Mouse (Mus musculus): ENCODE data around the gene Rps15.

DNA sequence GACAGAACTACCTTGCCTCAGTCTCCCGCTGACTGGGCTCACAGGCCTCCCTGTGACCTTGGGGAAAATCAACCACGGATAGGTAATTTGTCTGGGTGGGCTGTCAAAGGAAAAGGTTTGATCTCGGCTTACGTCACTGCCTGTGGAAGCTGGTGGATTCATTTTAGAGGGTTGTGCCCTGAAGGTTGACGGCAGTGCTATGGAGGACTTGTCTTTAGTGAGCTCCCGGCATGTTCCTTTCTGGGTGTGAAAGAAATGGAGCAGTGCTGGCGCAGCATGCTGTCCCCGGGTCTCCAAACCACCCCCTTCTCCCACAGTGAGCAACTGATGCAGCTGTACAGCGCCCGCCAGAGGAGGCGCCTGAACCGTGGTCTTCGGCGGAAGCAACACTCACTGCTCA lies 1.1 kb downstream of the Rps15 start:
- peak; percentile 31; the same call in 1 of the 2 replicates for TF ChIP-seq CTCF (IDR thresholded peaks at IDR 0.05)
- no peak for TF ChIP-seq EP300 (IDR thresholded peaks at IDR 0.05)
